Mouse (Mus musculus): ENCODE data around the gene H2-Ob. TPM values are rescaled to one million over a fixed set of nuclear protein-coding genes. Genes with fewer than 3 reads are reported as not detected.

H2-Ob gene
- polyA plus RNA-seq, 1 experiment from 2014 or later: 0.08 TPM

DNA sequence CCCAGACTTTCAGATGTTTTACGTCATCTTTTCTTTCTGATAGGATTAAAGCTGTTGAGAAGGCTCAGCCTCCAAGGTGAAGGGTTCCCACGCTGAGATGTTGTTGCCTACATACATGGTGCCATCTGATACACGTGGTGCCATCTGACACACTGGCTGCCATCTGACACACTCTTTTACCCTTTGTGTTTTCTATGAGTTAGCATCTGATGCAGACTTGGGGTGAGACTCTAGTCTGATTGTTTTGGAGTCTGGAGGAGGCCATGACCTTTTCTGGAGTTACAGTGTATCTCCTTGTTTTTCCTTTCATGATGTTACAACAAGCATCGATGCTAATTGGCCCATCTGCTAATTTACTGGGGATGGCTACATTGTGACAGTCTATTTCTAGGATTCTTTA, 6.0 kb downstream of the H2-Ob start:
- Histone ChIP-seq H3K4me3 (replicated peaks) (no peak overlapping the region), H3K4me2 (no peak overlapping the region), H3K36me3 (no peaks in the 10 kb centered on the region), H3K9ac (no peak overlapping the region), H3K27me3 (no peaks in the 10 kb centered on the region), H3K9me3 (replicated peaks) (no peaks in the 10 kb centered on the region), H3K4me1 (replicated peaks) (no peaks in the 10 kb centered on the region), H3K27ac (no peak overlapping the region)
- WGBS (ENCODE audit: insufficient replicate concordance): 66% methylated on average over 4 of the region's 4 CpGs
- no peak for DNase-seq
- no peak for ATAC-seq (ENCODE audit: low read depth)

DNA sequence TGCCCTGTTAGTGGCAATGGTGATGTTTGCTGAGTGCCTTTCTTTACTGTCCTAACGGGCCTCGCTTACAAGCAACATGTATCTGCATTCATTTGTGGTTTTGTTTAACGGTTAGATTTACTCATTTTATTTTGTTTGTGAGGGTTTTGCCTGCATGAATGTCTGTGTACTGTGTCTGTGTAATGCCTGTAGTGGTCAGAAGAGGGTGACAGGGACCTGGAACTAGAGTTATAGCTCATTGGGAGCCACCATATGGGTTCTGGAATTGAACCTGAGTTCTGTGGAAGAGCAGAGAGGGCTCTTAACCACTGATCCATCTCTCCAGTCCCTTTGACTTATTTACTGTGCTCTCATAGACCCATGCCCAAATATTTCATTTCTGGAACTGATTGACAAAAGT, 8.3 kb downstream of the H2-Ob start:
- H3K4me2 ChIP-seq: no peak overlapping the region
- no peaks in the 10 kb centered on the region for H3K4me1 ChIP-seq (replicated peaks)
- H3K4me3 ChIP-seq (replicated peaks): no peak overlapping the region
- H3K27me3 ChIP-seq: no peaks in the 10 kb centered on the region
- H3K36me3 ChIP-seq: no peaks in the 10 kb centered on the region
- no peak for ATAC-seq (ENCODE audit: low read depth)
- no peak for DNase-seq
- WGBS (ENCODE audit: insufficient replicate concordance): 65% methylated on average over 3 of the region's 3 CpGs
- H3K9ac ChIP-seq: no peak overlapping the region
- H3K9me3 ChIP-seq (replicated peaks): no peaks in the 10 kb centered on the region
- no peak overlapping the region for H3K27ac ChIP-seq

DNA sequence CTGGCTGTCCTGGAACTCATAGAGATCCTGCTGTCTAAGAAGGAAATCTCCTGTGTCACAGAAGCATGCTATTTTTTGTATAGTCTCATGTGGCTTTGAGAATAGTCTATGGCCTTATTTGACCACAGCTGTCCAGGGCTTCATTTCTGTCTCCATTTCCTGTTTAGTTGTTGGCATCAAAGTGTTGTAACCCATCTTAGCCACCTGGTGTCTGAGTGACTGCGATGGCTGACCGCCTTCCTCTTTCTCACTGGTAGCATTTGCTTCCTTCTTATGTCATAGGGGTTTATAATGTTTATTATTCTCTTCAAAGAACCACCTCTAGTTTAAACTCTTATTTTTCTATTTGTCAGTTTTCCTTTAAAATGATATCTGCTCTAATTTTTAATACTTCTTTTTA, 10.1 kb downstream of the H2-Ob start:
- no peak overlapping the region for H3K4me3 ChIP-seq (replicated peaks)
- H3K4me2 ChIP-seq: no peak overlapping the region
- no peak for ATAC-seq (ENCODE audit: low read depth)
- no peak overlapping the region for H3K9ac ChIP-seq
- no peak overlapping the region for H3K27ac ChIP-seq
- no peaks in the 10 kb centered on the region for H3K36me3 ChIP-seq
- WGBS (ENCODE audit: insufficient replicate concordance): 34% methylated on average over 2 of the region's 2 CpGs
- H3K27me3 ChIP-seq: no peaks in the 10 kb centered on the region
- no peaks in the 10 kb centered on the region for H3K4me1 ChIP-seq (replicated peaks)
- H3K9me3 ChIP-seq (replicated peaks): no peaks in the 10 kb centered on the region
- no peak for DNase-seq

DNA sequence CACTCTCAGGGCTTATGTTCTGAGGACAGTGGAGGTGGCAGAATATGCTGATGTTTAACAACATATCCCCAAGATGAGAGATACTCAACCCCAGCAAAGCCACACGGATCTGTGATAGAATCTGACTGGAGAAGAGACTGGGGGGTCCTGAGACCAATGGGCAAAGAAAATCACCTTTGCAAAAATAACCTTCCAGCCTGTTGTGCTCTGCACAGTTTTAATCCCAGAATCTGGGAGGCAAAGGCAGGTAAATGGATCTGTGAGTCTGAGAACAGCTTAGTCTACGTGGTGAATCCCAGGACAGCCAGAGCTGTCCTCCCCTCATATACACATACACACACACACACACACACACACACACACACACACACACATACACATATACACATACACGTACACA, 10.7 kb downstream of the H2-Ob start:
- Histone ChIP-seq H3K9me3 (replicated peaks) (no peaks in the 10 kb centered on the region), H3K9ac (no peak overlapping the region), H3K4me1 (replicated peaks) (no peaks in the 10 kb centered on the region), H3K36me3 (no peaks in the 10 kb centered on the region), H3K4me3 (replicated peaks) (no peak overlapping the region), H3K27ac (no peak overlapping the region), H3K4me2 (no peak overlapping the region), H3K27me3 (no peaks in the 10 kb centered on the region)
- DNase-seq (no peak), ATAC-seq (ENCODE audit: low read depth) (no peak)
- 36% methylated on average over 3 of the region's 3 CpGs for WGBS (ENCODE audit: insufficient replicate concordance)

DNA sequence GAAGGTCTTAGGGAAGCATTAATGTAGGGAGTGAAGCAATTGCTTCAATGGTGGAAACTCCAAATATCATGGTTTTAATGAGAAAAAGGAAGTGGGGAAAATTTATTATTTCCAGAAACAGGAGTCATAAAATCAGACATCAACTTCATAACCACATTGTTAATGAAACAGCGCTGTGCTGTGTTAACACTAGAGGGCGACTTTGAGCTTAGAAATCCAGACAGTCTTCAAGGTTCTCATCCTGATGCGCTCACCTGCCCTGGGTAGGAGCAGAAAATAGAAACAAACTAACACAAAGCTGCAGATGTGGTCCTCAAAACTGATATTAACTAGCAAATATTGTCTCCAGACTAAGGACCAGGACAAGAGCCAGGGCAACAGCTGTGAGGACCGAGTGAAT, 11.2 kb downstream of the H2-Ob start:
- Histone ChIP-seq H3K27ac (no peak overlapping the region), H3K9ac (no peak overlapping the region), H3K4me3 (replicated peaks) (no peak overlapping the region), H3K4me2 (no peak overlapping the region), H3K36me3 (no peaks in the 10 kb centered on the region), H3K9me3 (replicated peaks) (no peaks in the 10 kb centered on the region), H3K27me3 (no peaks in the 10 kb centered on the region), H3K4me1 (replicated peaks) (no peaks in the 10 kb centered on the region)
- ATAC-seq (ENCODE audit: low read depth): no peak
- no peak for DNase-seq
- 18% methylated on average over 4 of the region's 4 CpGs for whole genome bisulfite sequencing (ENCODE audit: insufficient replicate concordance)

DNA sequence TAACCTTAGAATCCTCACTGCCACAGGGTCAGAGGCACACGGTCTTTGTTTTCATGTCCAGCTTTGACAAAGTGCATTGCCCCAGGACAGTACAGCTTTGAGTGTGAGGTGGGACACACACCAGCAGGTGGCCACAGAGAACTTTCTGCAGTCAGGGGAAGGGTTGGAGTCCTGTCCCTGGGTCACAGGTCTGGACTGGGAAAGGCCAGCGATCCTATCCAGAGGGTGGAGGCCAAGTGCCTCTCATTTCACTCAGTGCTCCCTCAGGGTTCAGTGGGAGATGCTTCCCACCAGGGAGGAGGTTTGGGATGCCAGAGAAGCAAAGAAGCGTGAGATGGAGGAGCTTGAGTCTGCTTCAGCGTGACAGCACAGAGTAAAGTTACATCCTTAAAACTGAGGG, 13.0 kb downstream of the H2-Ob start:
- WGBS (ENCODE audit: insufficient replicate concordance): 49% methylated on average over 4 of the region's 4 CpGs
- no peak overlapping the region for H3K27ac ChIP-seq
- H3K27me3 ChIP-seq: no peaks in the 10 kb centered on the region
- DNase-seq (no peak), ATAC-seq (ENCODE audit: low read depth) (no peak)
- no peaks in the 10 kb centered on the region for H3K36me3 ChIP-seq
- H3K9ac ChIP-seq: no peak overlapping the region
- no peak overlapping the region for H3K4me3 ChIP-seq (replicated peaks)
- no peak overlapping the region for H3K4me2 ChIP-seq
- no peaks in the 10 kb centered on the region for H3K4me1 ChIP-seq (replicated peaks)
- no peaks in the 10 kb centered on the region for H3K9me3 ChIP-seq (replicated peaks)

DNA sequence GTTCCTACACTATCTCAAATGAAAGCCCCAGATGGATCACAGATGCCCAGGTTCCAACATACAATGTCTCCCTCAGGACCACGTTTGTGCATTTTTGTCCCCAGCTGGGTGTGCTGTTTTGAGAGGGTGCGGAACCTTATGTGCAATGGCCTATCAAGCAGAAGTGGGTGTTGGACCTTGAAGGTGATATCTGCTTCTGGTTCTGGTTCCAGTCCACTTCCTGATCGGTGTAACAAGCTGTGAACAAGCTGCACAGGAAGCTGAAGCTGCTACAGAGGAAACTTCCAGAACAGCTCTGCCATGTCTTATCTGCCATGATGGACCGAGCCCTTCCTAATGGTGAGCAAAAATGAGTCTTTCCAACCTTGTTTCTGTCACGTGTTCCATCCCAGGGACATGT, 17.8 kb downstream of the H2-Ob start:
- Histone ChIP-seq H3K9me3 (replicated peaks) (no peaks in the 10 kb centered on the region), H3K4me1 (replicated peaks) (no peaks in the 10 kb centered on the region), H3K9ac (no peak overlapping the region), H3K4me3 (replicated peaks) (no peak overlapping the region), H3K4me2 (no peak overlapping the region), H3K27ac (no peak overlapping the region), H3K36me3 (no peaks in the 10 kb centered on the region), H3K27me3 (peaks cover 15% of the 10 kb centered on the region)
- DNase-seq (no peak), ATAC-seq (ENCODE audit: low read depth) (no peak)
- WGBS (ENCODE audit: insufficient replicate concordance): 63% methylated on average over 5 of the region's 5 CpGs

DNA sequence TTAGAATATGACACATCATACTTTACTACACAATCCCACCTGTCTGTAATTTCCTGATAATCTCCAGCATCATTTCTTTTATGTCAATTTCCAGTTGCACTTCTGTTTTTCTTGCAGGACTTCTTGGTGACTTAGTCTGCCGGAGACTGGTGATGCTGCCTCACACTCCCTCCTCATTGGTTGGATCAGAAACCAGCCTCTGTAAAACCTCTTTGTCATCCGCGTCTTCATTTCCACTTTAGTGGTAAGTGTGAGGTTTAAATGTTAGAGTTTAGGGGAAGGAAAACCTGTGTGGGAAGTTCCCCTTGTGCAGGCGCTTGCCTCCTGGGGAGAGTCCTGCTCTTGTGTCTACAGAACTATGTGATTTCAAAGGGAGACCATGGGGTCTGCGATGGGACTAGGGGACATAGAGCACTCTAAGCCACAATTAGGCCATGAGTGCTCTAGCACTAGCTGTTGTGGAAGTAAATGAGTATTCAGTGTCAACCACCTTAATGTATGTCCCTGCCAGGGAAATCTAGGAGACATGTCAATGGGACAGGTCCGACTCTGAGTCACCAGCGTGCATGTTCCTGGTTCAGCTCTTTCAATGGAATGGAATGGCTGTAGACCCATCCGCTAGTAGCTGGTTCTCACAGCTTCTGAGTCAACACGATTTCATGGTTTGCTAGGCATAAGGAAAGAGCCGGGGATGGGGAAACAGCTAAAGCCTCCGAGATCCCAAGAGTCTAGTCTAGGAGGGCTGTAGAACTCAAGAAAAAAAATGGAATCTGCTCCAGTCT, 19.1 kb downstream of the H2-Ob start, which contains the start of gene H2-Ab1:
H2-Ab1 (plus strand) TSS at position 96 of the 782 bp plus-strand sequence.
- Histone ChIP-seq H3K36me3 (no peaks in the 10 kb centered on the region), H3K4me3 (replicated peaks) (no peak within 1 kb of the TSS), H3K4me1 (replicated peaks) (no peaks in the 10 kb centered on the region), H3K9me3 (replicated peaks) (no peaks in the 10 kb centered on the region), H3K27me3 (peaks cover 27% of the 10 kb centered on the region), H3K27ac (no peak within 1 kb of the TSS), H3K9ac (no peak within 1 kb of the TSS), H3K4me2 (no peak within 1 kb of the TSS)
- ATAC-seq (ENCODE audit: low read depth) (no peak), DNase-seq (no peak)
- 49% methylated on average over 11 of the region's 11 CpGs for WGBS (ENCODE audit: insufficient replicate concordance)

DNA sequence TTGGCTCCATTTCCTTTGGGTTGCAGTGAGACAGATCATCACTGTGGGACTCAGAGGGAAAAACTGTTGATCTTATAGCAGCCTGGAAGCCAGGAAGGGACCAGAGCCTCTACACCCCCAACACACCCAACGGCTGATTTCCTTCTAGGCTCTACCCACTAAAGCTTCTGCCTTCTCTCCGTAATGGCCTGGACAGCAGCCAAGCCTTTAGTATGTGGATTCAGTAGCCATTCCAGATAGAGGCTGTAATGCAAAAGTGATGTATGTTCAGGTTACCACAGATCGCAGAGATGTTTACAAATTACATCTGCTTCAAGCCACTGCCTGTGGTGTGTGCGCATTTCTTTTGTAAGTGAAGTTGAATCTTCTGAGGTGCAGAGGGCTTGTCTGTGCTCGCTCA, 21.8 kb downstream of the H2-Ob start:
- 67% methylated on average over 5 of the region's 5 CpGs for WGBS (ENCODE audit: insufficient replicate concordance)
- no peak for ATAC-seq (ENCODE audit: low read depth)

DNA sequence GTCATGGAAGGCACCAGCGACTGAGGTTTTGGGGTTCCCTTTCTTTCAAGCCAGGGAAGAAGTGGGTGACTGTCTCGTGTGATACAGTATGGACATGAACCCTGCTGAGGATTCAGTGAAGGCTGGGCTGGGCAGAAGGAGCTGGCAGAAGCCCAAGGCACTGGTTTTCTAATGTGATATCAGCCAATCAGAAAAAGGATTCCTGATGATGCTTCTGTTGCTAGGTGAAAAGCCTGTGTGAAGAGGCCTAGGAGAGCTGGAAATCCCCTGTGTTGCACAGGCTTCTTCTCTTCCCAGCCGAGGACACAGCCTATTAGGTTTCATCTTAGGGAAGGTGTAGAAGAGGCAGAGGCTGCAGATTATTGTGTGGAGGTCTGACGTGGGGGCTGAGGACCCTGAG, 22.8 kb downstream of the H2-Ob start:
- Histone ChIP-seq H3K27me3 (peaks cover 56% of the 10 kb centered on the region), H3K4me1 (replicated peaks) (peaks cover 20% of the 10 kb centered on the region), H3K9ac (no peak overlapping the region), H3K27ac (no peak overlapping the region), H3K4me3 (replicated peaks) (no peak overlapping the region), H3K4me2 (no peak overlapping the region), H3K36me3 (no peaks in the 10 kb centered on the region), H3K9me3 (replicated peaks) (no peaks in the 10 kb centered on the region)
- WGBS (ENCODE audit: insufficient replicate concordance): 31% methylated on average over 4 of the region's 4 CpGs
- ATAC-seq (ENCODE audit: low read depth) (no peak), DNase-seq (no peak)

More for the DNA sequence above, 21.8 kb downstream of the H2-Ob start:
- no peak overlapping the region for H3K4me3 ChIP-seq (replicated peaks)
- peaks cover 20% of the 10 kb centered on the region for H3K4me1 ChIP-seq (replicated peaks)
- no peaks in the 10 kb centered on the region for H3K36me3 ChIP-seq
- no peaks in the 10 kb centered on the region for H3K9me3 ChIP-seq (replicated peaks)
- no peak overlapping the region for H3K27ac ChIP-seq
- H3K27me3 ChIP-seq: peaks cover 55% of the 10 kb centered on the region
- H3K9ac ChIP-seq: no peak overlapping the region
- DNase-seq: no peak
- H3K4me2 ChIP-seq: no peak overlapping the region

DNA sequence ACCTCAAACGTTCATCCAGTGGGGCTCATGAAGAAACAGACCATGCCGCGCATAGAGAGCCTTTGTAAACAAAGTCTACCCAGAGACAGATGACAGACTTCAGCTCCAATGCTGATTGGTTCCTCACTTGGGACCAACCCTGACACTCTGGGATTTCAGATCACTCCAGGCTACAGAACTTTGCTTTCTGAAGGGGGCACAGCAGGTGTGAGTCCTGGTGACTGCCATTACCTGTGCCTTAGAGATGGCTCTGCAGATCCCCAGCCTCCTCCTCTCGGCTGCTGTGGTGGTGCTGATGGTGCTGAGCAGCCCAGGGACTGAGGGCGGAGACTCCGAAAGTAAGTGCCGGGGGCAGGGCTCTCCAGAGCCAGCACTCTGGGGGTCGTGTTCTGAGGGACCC, 24.4 kb downstream of the H2-Ob start:
- peak overlapping the region; percentile 82 for H3K4me2 ChIP-seq
- peaks cover 20% of the 10 kb centered on the region for H3K4me1 ChIP-seq (replicated peaks)
- H3K4me3 ChIP-seq (replicated peaks): peak overlapping the region; percentile 59
- 2% methylated on average over 8 of the region's 8 CpGs for WGBS (ENCODE audit: insufficient replicate concordance)
- H3K9me3 ChIP-seq (replicated peaks): no peaks in the 10 kb centered on the region
- DNase-seq (peak; percentile 44), ATAC-seq (ENCODE audit: low read depth) (peak; percentile 45; the same call in 1 of the 2 replicates)
- no peaks in the 10 kb centered on the region for H3K36me3 ChIP-seq
- peaks cover 59% of the 10 kb centered on the region for H3K27me3 ChIP-seq
- no peak overlapping the region for H3K27ac ChIP-seq
- no peak overlapping the region for H3K9ac ChIP-seq

DNA sequence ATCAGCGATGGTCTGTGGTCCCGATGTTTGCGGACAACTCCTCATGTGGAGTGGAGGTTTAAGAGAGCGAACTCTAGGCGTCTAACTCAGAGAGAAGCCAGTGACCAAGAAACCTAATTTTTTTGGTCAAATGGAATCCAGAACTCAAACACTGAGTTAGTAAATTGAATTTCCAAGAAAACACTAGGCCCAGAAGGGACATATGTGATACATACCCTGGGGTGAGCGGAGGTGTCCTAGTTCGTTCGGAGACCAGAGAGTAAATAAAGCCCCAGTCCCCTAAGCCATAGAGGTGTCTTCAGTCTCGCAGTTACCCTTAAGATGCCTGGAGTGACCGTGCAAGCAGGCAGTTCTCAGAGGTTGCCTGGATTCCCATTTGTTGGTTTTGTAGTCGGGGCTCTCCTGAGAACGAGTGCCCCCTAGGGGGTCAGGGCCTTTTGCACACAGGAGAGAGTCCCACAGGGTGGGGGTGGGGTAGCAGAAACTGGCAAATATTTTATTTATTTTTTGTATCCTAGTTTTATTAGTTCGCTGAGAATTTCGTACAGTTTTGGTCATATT, 25.2 kb downstream of the H2-Ob start:
- DNase-seq: peak; percentile 36
- no peak overlapping the region for H3K9ac ChIP-seq
- 6% methylated on average over 14 of the region's 14 CpGs for WGBS (ENCODE audit: insufficient replicate concordance)

More for the DNA sequence above, 25.2 kb downstream of the H2-Ob start:
- Histone ChIP-seq H3K4me1 (replicated peaks) (peaks cover 20% of the 10 kb centered on the region), H3K9me3 (replicated peaks) (no peaks in the 10 kb centered on the region), H3K4me3 (replicated peaks) (peak overlapping the region; percentile 59), H3K4me2 (peak overlapping the region; percentile 82), H3K27ac (no peak overlapping the region), H3K36me3 (no peaks in the 10 kb centered on the region), H3K27me3 (peaks cover 56% of the 10 kb centered on the region)
- ATAC-seq (ENCODE audit: low read depth): no peak

Measured in liver, embryonic 13.5 days (tissue).